Mouse (Mus musculus) T-helper 2 cell (primary cell): ENCODE measurements around the gene 2510009E07Rik.

Experiments used
- in situ Hi-C: fragments of 300-600 bp; cut with MboI, MseI; formaldehyde crosslinking; loops from one replicate; pipeline ENCODE4 v1.15.1; 2025; ENCODE audit warnings: high pct_unique_total_duplicates

Gene 2510009E07Rik

GRCm38 (mm10) chr16:21694463-21695241 is at the start of gene 2510009E07Rik:
2510009E07Rik (minus strand) TSS chr16:21694665.
- in situ Hi-C loops: no loop called here

- in situ Hi-C loops: no loop called here
Observed at GRCm38 (mm10) chr16:21743401-21743800, 48.9 kb upstream of the 2510009E07Rik start.

- in situ Hi-C loops: no loop called here
Observed at GRCm38 (mm10) chr16:21742898-21743297, 48.4 kb upstream of the 2510009E07Rik start.

DNA sequence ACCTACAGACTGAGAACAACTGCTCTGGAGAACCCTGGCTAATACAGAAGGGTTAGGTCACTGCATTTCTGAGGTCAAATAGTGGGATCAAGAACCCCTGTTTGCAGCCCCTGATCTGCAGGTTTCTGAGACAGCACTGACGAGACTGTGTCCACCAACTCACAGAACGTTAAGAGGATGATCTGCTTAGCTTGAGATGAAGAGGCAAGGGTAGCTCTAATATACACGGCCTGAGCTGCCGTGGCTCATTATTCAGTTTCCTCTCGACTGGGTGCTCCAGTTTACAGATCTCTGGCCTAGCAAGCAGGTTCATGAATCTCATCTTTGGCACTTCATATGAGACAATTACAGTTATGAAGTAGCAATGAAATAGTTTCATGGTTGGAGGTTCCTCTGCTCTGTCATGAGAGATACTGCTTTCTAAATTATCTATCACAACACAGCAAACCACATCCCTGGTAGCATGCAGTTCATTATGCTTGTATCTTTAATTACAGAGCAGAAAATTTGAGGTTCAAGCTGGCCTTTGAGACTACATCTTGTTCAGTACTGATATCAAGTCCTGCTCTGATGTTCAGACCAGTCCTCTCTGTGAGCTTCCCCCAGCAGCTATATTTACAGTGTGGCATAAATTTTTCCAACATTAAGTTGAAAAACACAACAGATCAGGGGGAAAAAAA is 47.9 kb upstream of the 2510009E07Rik start:
- in situ Hi-C loops: no loop called here

DNA sequence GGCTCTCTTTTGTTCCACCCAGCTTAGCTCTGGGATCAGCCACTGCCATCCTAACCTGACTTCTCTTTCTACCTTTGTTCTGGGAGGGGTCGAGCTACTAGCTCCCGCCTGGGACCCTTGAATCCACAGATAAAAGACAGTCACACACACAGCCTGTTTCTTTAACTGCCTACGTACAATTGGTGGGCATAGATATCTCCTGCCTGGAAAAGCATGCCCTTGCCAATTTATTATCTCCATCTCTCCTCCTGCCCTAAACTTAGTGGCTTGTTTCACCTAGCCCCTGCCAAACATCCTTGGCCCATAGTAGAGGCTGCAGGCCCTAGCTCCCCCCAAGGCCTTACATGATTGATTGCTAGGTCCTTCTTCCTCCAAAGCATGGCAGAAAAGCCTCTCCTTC is 47.1 kb upstream of the 2510009E07Rik start:
- in situ Hi-C loops: no loop called here

DNA sequence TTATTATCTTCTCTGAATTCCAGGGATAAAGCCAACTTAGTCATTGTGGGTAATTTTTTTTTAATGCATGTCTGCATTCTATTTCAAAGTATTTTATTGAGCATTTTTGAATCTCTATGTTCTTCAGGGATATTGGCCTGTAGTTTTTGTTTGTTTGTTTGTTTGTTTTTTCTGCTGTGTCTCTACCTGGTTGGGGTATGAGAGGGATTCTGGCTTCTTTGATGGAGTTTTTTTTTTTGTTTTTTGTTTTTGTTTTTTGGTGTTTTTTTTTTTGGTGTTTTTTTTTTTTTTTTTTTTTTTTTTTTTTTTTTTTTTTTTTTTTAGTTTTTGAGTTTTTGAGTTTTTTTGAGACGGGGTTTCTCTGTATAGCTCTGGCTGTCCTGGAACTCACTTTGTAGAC is 41.2 kb upstream of the 2510009E07Rik start:
- in situ Hi-C loops: no loop called here

DNA sequence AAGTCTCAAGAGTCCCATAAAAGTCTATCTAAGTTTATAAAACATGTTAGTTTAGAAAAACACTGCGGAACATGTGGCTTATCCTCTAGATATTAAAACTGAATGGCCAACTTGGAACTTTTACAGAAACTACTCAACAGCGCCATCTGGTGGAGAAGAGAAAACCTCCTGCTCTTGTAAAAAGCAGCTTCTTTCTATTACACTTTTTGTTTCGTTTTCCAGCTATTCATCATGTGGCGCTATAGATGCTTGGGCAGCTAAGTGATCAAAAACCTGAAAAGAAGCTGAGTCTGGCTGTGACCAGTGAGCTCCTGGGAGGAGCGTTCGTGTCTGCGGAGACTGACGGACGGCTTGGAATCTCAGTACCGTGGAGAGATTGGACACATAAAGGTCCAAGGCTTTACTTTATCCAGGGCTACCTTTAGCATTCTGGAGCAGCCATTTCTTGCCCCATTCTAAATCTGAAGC is 33.5 kb upstream of the 2510009E07Rik start:
- in situ Hi-C loops: loop anchor here (5.0 to 10.0 kb wide), 2 partner anchors 111 to 1187 kb away; partner anchors contain the start of gene Fetub

DNA sequence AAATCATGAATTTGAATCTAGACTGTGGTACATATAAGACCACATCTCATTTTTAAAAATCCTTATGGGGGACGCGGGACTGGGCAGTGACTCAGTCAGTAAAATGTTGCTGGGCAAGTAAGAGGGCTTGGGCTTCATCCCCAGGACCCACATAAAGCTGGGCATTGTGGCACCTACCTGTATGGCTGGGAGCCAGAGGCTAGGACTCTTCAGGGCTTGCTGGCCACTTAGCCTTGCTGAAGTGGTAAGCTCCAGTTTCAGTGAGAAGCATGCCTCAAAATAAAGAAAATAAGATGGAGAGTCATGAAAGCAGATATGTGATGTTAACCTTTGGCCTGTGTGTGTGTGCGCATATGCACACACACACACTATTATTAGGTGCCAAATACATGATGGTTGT is 33.0 kb upstream of the 2510009E07Rik start:
- in situ Hi-C loops: loop anchor here (5.0 to 10.0 kb wide), 2 partner anchors 110 to 1187 kb away; partner anchors contain the start of gene Fetub

DNA sequence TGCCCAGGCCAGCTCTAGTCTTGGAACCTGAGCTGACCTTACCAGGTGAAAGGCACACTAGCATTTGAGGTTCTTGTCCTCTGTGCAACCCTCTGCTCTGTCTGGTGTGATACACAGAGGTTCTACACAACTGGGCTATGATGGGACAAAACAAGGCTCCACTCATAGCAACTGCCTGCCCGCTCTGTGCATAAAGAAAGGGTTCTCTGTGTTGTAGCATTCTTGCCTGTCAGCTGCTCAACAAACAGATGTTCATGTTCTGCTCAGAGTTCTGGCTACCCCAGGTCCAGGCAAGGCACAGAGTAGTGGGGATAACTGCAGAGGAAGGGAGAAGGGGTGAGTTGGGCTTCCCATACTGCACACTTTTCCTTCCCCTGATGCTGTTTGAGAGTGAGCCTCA is 29.8 kb upstream of the 2510009E07Rik start:
- in situ Hi-C loops: loop anchor here (10.0 kb wide), 1 partner anchor 1191 kb away; the partner anchor contains the start of gene Fetub

GRCm38 (mm10) chr16:21719770-21720169 is 25.3 kb upstream of the 2510009E07Rik start:
- in situ Hi-C loops: loop anchor here (10.0 kb wide), 1 partner anchor 1195 kb away; the partner anchor contains the start of gene Fetub

DNA sequence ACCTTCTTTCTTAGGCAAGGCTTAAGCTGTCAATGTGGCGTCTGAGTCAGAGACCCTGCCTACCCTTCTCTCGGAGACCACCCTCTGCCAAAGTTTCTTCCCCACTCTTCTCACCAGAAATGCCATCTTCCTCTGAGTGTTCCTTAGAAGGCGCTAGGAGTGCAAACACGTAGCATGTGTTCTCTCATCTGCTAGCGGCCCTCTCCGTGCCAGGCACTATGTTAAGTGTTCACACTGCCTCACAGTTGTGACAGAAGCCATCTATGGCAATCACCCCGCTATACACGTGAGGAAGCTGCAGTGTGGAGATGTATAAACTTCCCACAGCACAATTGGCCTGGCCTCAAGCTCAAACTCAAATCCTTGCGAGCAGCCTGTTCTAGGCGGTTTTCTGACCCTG is 20.1 kb upstream of the 2510009E07Rik start:
- in situ Hi-C loops: no loop called here

DNA sequence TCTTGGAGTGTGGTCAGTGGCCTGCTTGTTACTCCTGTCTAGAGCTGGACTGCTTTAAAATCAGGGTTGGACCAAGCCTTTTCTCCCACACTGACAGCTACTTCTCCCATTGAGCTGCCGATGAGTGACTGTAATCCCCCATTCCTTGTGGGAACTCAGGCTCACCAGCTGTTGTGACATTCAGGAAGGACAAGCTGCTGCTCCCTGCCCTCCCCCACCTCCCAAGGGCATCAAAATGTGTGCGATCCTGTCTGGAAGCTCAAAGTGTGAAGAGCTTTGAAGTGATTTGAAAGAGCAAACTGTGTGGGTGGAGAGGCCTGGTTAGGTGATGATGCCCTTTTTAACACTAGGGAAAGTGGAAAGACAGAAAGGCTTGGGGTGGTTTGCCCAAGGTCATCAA is 15.9 kb upstream of the 2510009E07Rik start:
- in situ Hi-C loops: no loop called here

GRCm38 (mm10) chr16:21704691-21705090 is 10.2 kb upstream of the 2510009E07Rik start:
- in situ Hi-C loops: no loop called here

- in situ Hi-C loops: no loop called here
Observed at GRCm38 (mm10) chr16:21702314-21702690, 7.8 kb upstream of the 2510009E07Rik start.

GRCm38 (mm10) chr16:21701611-21702313 is 7.3 kb upstream of the 2510009E07Rik start:
- in situ Hi-C loops: no loop called here

DNA sequence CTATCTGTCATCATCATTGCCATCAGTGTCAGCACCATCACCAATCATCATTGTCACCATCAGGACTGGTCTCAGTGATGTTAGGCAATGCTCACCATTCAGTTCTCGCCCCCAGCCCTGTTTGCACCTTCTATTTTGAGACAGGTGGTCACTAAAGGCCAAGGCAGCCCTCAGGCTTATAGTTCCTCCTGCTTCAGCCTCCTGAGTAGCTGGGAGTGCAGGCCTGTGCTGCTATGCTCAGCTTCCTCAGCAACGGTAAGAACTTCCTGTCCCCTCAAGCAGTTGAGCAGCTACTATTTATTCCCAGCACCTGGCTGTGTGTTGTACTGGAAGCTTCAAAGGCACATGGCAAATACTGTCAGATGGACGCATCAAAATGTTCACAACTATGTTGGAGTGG is 3.7 kb upstream of the 2510009E07Rik start:
- in situ Hi-C loops: no loop called here

GRCm38 (mm10) chr16:21696946-21697345 is 2.5 kb upstream of the 2510009E07Rik start:
- in situ Hi-C loops: no loop called here

DNA sequence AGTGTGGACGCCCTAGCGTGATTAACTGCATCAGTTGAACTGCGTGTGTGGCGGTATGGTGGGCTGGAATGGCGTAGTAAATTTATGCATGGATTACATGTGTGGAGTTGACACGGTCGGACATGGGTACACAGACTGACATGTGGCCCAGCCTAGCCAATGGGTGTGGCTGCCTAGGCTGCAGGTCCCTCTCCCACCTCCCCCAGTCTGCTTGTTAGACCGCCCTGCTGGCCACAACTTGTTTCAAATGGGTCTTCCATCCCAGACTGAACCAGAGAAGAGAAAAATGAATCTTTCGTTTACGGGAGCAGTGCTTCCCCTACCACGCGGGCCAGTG is 745 bp upstream of the 2510009E07Rik start:
- in situ Hi-C loops: no loop called here

DNA sequence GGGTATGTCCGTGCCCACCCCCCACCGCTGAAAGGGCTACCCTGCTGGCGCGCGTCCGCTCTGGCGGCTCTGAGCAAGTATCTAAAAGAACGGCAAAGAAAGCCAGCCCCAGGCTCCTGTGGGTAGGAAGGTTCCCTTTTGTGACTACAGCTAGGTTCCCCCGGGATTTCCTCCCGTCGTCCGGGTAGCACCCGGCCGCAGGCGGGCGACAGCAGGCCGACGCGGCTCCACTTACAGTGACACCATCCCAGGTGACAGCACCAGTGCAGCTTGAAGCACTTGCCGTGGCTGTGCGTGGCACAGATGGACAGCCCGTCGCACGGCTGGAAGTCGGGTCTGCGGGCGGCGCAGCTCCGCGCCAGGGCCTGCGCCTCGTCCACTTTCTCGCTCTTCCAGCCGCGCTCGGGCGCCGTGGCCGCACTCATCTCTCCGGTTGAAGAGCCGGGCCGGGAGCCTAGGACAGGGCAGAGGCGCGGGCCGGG is 443 bp downstream of the 2510009E07Rik start:
- in situ Hi-C loops: no loop called here

GRCm38 (mm10) chr16:21690216-21690755 is 4.2 kb downstream of the 2510009E07Rik start:
- in situ Hi-C loops: no loop called here

DNA sequence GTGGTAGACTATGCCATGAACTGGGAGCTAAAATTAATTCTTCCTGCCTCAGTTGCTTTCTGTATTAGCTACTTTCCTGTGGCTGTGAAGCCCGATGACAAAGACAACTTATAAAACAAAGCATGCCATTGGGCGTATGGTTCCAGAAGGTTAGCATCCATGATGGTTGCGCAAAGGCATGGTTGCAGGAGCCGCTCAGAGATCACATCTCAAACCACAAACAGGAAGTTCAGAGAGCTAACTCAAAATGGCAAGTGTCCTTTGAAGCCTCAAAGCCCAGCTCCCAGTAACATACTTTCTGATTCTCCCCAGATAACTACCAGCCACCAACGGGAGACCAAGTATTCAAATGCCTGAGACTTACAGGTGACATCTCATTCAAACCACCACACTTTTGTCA is 5.3 kb downstream of the 2510009E07Rik start:
- in situ Hi-C loops: no loop called here

- in situ Hi-C loops: no loop called here
Observed at GRCm38 (mm10) chr16:21687406-21687805, 7.1 kb downstream of the 2510009E07Rik start.
